Comparison of ENCODE assay signal across 10 mouse cellular contexts in genomic region chr14:79134891-79135334, GRCm38 (mm10).
DNase-seq lines count a peak whose midpoint lies in the region; ATAC-seq and TF ChIP-seq lines count a peak whose summit lies in the region.
"Had no signal": no experiment of that assay in that cellular context is flagged by ENCODE, and none has a peak within 500 bp of the region (broad histone marks: within the 10 kb centered on the region; RNA-seq: fewer than 3 reads in every experiment).

No protein-coding gene starts in this region.

- no peak for TF ChIP-seq EP300 in heart, adult 2 months (IDR thresholded peaks at IDR 0.05; ENCODE audit: insufficient read depth, low read depth, low read length)

- no peak overlapping the region for H3K9ac ChIP-seq in heart, adult 2 months (ENCODE audit: low read depth, low read length)
- no peak overlapping the region for H3K9ac ChIP-seq in hindbrain, embryonic 12.5 days

- H3K27ac ChIP-seq in heart, adult 2 months, result no peak overlapping the region
- H3K27ac ChIP-seq in hindbrain, embryonic 12.5 days, result 0 out of 2 replicates have a peak overlapping the region, but pooled peaks have one; percentile 40

- H3K36me3 ChIP-seq in heart, adult 2 months (ENCODE audit: control insufficient read depth, insufficient read depth, low read length), result peaks cover 7% of the 10 kb centered on the region; the same call in 1 of the 2 replicates
- no peaks in the 10 kb centered on the region for H3K36me3 ChIP-seq in hindbrain, embryonic 12.5 days

- DNase-seq in heart, adult 2 months, result no peak
- DNase-seq in heart, postnatal 25 days (ENCODE audit: low spot score), result no peak
- peak; percentile 32 for DNase-seq in ZHBTc4 (ENCODE audit: low read depth, low spot score)
- peak; percentile 37 for DNase-seq in lung, postnatal 25 days (ENCODE audit: low spot score)
- DNase-seq in spleen, adult 18-20 months, result no peak
- DNase-seq in adrenal gland, postnatal 10 days, result no peak
- DNase-seq in ovary, postnatal 14 days (ENCODE audit: low spot score), result no peak

- no peaks in the 10 kb centered on the region for H3K27me3 ChIP-seq in heart, adult 2 months (ENCODE audit: control insufficient read depth, insufficient read depth, low read length)
- H3K27me3 ChIP-seq in hindbrain, embryonic 12.5 days, result no peaks in the 10 kb centered on the region

- no peaks in the 10 kb centered on the region for H3K79me2 ChIP-seq in heart, adult 2 months (replicated peaks; ENCODE audit: control insufficient read depth, insufficient read depth, low read length)

- no peak; the same call in 1 of the 2 replicates for ATAC-seq in hindbrain, embryonic 12.5 days (ENCODE audit: low FRiP score)

- H3K4me3 ChIP-seq in heart, adult 2 months, result no peak overlapping the region
- no peak overlapping the region for H3K4me3 ChIP-seq in hindbrain, embryonic 12.5 days
- H3K4me3 ChIP-seq: myocyte had no signal

- peak; percentile 69 for TF ChIP-seq CTCF in heart, adult 2 months (IDR thresholded peaks at IDR 0.05)

- intact Hi-C loops in heart, adult 2 months (cut with DNase I), result loop anchor here (2.0 kb wide), 1 partner anchor 46 kb away; no protein-coding TSS in a partner anchor
- intact Hi-C loops in heart, postnatal 25 days (cut with DNase I), result no loop called here

- H3K4me1 ChIP-seq in heart, adult 2 months (ENCODE audit: control insufficient read depth, insufficient read depth, low read length), result peaks cover 6% of the 10 kb centered on the region
- peaks cover 10% of the 10 kb centered on the region for H3K4me1 ChIP-seq in hindbrain, embryonic 12.5 days

- TF ChIP-seq POLR2A in heart, adult 2 months (IDR thresholded peaks at IDR 0.05; ENCODE audit: insufficient read depth, low read depth, low read length), result no peak

- no peaks in the 10 kb centered on the region for H3K9me3 ChIP-seq in hindbrain, embryonic 12.5 days (replicated peaks)
- H3K9me3 ChIP-seq: G1E had no signal

- 35% methylated on average over 7 of the region's 7 CpGs for WGBS in heart, adult 2 months
- WGBS in hindbrain, embryonic 12.5 days, result 12% methylated on average over 7 of the region's 7 CpGs

- no peak overlapping the region for H3K4me2 ChIP-seq in hindbrain, embryonic 12.5 days (replicated peaks)

Comparison
In these comparisons a context has a peak if more than half of its experiments do, and no peak if none do; other contexts are left out.
1. DNase-seq: peak in ZHBTc4 (single experiment) and lung, postnatal 25 days (single experiment); none in heart, adult 2 months (0 of 2), heart, postnatal 25 days (single experiment), spleen, adult 18-20 months (0 of 2), adrenal gland, postnatal 10 days (single experiment) and ovary, postnatal 14 days (single experiment).